Mouse (Mus musculus): Measurements from ENCODE around the gene Ubxn4. TPM values are rescaled to one million over a fixed set of nuclear protein-coding genes. Genes with fewer than 3 reads are reported as not detected.

The Ubxn4 gene
- 22.0 TPM for polyA plus RNA-seq (2012; fragmentation: generic; extraction: Trizol)
- long read RNA-seq, experiment 1, full-length matches to known transcripts, result 36 of 122 reads
- long read RNA-seq, experiment 1, partial matches to known transcripts, result 67 of 122 reads
- long read RNA-seq, experiment 1, other reads (novel, unspliced or antisense), result 19 of 122 reads
- long read RNA-seq, experiment 2, full-length matches to known transcripts, result 99 of 156 reads
- long read RNA-seq, experiment 2, partial matches to known transcripts, result 16 of 156 reads
- long read RNA-seq, experiment 2, other reads (novel, unspliced or antisense), result 41 of 156 reads

- Histone ChIP-seq H3ac (ENCODE audit: control insufficient read depth, insufficient read length, low read depth) (peak within 1 kb of the TSS; percentile 85), H3K36me3 (ENCODE audit: control insufficient read depth, insufficient read depth) (no peaks in the 10 kb centered on the region), H3K79me2 (ENCODE audit: control insufficient read depth, insufficient read depth) (peaks cover 45% of the 10 kb centered on the region), H3K4me3 (ENCODE audit: insufficient read depth, poor library complexity, severe bottlenecking) (peak within 1 kb of the TSS; percentile 74), H3K27me3 (ENCODE audit: control insufficient read depth, insufficient read depth, insufficient read length) (no peaks in the 10 kb centered on the region), H3K79me3 (ENCODE audit: low read depth) (peaks cover 34% of the 10 kb centered on the region)
- TF ChIP-seq CTCF (IDR thresholded peaks at IDR 0.05; ENCODE audit: control insufficient read depth, insufficient read depth, insufficient read length) (no peak), FOSL1 (IDR thresholded peaks at IDR 0.05; ENCODE audit: insufficient read depth, low read length, poor library complexity, severe bottlenecking) (no peak), CEBPB (IDR thresholded peaks at IDR 0.05; ENCODE audit: low read depth) (no peak), MYOG (IDR thresholded peaks at IDR 0.05; ENCODE audit: control insufficient read depth, extremely low read depth, insufficient read length) (no peak), USF1 (IDR thresholded peaks at IDR 0.05; ENCODE audit: low read depth) (no peak), MYOD1 (IDR thresholded peaks at IDR 0.05; ENCODE audit: control insufficient read depth, insufficient read length, low read depth) (no peak)
Measured at GRCm38 (mm10) chr1:128243627-128243995, at the start of gene Ubxn4. Gene Ubxn4, plus strand, starts transcription at chr1:128243964.

- Histone ChIP-seq H3ac (ENCODE audit: control insufficient read depth, insufficient read length, low read depth) (no peak overlapping the region), H3K79me3 (ENCODE audit: low read depth) (no peaks in the 10 kb centered on the region), H3K36me3 (ENCODE audit: control insufficient read depth, insufficient read depth) (peaks cover 61% of the 10 kb centered on the region), H3K4me3 (ENCODE audit: insufficient read depth, poor library complexity, severe bottlenecking) (no peak overlapping the region), H3K79me2 (ENCODE audit: control insufficient read depth, insufficient read depth) (no peaks in the 10 kb centered on the region), H3K27me3 (ENCODE audit: control insufficient read depth, insufficient read depth, insufficient read length) (no peaks in the 10 kb centered on the region)
- TF ChIP-seq CEBPB (IDR thresholded peaks at IDR 0.05; ENCODE audit: low read depth) (no peak), FOSL1 (IDR thresholded peaks at IDR 0.05; ENCODE audit: insufficient read depth, low read length, poor library complexity, severe bottlenecking) (no peak), MYOG (IDR thresholded peaks at IDR 0.05; ENCODE audit: control insufficient read depth, extremely low read depth, insufficient read length) (no peak), USF1 (IDR thresholded peaks at IDR 0.05; ENCODE audit: low read depth) (no peak), CTCF (IDR thresholded peaks at IDR 0.05; ENCODE audit: control insufficient read depth, insufficient read depth, insufficient read length) (no peak), MAX (IDR thresholded peaks at IDR 0.05) (no peak), MYOD1 (IDR thresholded peaks at IDR 0.05; ENCODE audit: control insufficient read depth, insufficient read length, low read depth) (no peak)
Measured at GRCm38 (mm10) chr1:128194011-128194410, 49.8 kb upstream of the Ubxn4 start.

GRCm38 (mm10) chr1:128197353-128197752, 46.4 kb upstream of the Ubxn4 start:
- H3K79me3 ChIP-seq (ENCODE audit: low read depth), result no peaks in the 10 kb centered on the region
- H3K4me3 ChIP-seq (ENCODE audit: insufficient read depth, poor library complexity, severe bottlenecking), result no peak overlapping the region
- peaks cover 67% of the 10 kb centered on the region for H3K36me3 ChIP-seq (ENCODE audit: control insufficient read depth, insufficient read depth)
- no peak for TF ChIP-seq CEBPB (IDR thresholded peaks at IDR 0.05; ENCODE audit: low read depth)
- TF ChIP-seq CTCF (IDR thresholded peaks at IDR 0.05; ENCODE audit: control insufficient read depth, insufficient read depth, insufficient read length), result no peak
- no peak for TF ChIP-seq MAX (IDR thresholded peaks at IDR 0.05)
- no peak for TF ChIP-seq MYOD1 (IDR thresholded peaks at IDR 0.05; ENCODE audit: control insufficient read depth, insufficient read length, low read depth)
- no peak for TF ChIP-seq FOSL1 (IDR thresholded peaks at IDR 0.05; ENCODE audit: insufficient read depth, low read length, poor library complexity, severe bottlenecking)
- no peak for TF ChIP-seq USF1 (IDR thresholded peaks at IDR 0.05; ENCODE audit: low read depth)
- TF ChIP-seq MYOG (IDR thresholded peaks at IDR 0.05; ENCODE audit: control insufficient read depth, extremely low read depth, insufficient read length), result no peak
- H3K27me3 ChIP-seq (ENCODE audit: control insufficient read depth, insufficient read depth, insufficient read length), result no peaks in the 10 kb centered on the region
- no peaks in the 10 kb centered on the region for H3K79me2 ChIP-seq (ENCODE audit: control insufficient read depth, insufficient read depth)
- no peak overlapping the region for H3ac ChIP-seq (ENCODE audit: control insufficient read depth, insufficient read length, low read depth)

GRCm38 (mm10) chr1:128213261-128213660, 30.5 kb upstream of the Ubxn4 start:
- H3K79me2 ChIP-seq (ENCODE audit: control insufficient read depth, insufficient read depth), result no peaks in the 10 kb centered on the region
- H3K79me3 ChIP-seq (ENCODE audit: low read depth), result no peaks in the 10 kb centered on the region

GRCm38 (mm10) chr1:128221886-128222285, 21.9 kb upstream of the Ubxn4 start:
- TF ChIP-seq MYOD1 (IDR thresholded peaks at IDR 0.05; ENCODE audit: control insufficient read depth, insufficient read length, low read depth) (no peak), FOSL1 (IDR thresholded peaks at IDR 0.05; ENCODE audit: insufficient read depth, low read length, poor library complexity, severe bottlenecking) (no peak), MYOG (IDR thresholded peaks at IDR 0.05; ENCODE audit: control insufficient read depth, extremely low read depth, insufficient read length) (no peak), USF1 (IDR thresholded peaks at IDR 0.05; ENCODE audit: low read depth) (no peak), MAX (IDR thresholded peaks at IDR 0.05) (no peak)
- no peaks in the 10 kb centered on the region for H3K27me3 ChIP-seq (ENCODE audit: control insufficient read depth, insufficient read depth, insufficient read length)
- H3K79me3 ChIP-seq (ENCODE audit: low read depth), result no peaks in the 10 kb centered on the region
- no peak overlapping the region for H3K4me3 ChIP-seq (ENCODE audit: insufficient read depth, poor library complexity, severe bottlenecking)
- no peaks in the 10 kb centered on the region for H3K79me2 ChIP-seq (ENCODE audit: control insufficient read depth, insufficient read depth)
- no peak overlapping the region for H3ac ChIP-seq (ENCODE audit: control insufficient read depth, insufficient read length, low read depth)
- H3K36me3 ChIP-seq (ENCODE audit: control insufficient read depth, insufficient read depth), result peaks cover 56% of the 10 kb centered on the region

More at GRCm38 (mm10) chr1:128213261-128213660, 30.5 kb upstream of the Ubxn4 start:
- Histone ChIP-seq H3K27me3 (ENCODE audit: control insufficient read depth, insufficient read depth, insufficient read length) (no peaks in the 10 kb centered on the region), H3K36me3 (ENCODE audit: control insufficient read depth, insufficient read depth) (peaks cover 44% of the 10 kb centered on the region), H3ac (ENCODE audit: control insufficient read depth, insufficient read length, low read depth) (no peak overlapping the region), H3K4me3 (ENCODE audit: insufficient read depth, poor library complexity, severe bottlenecking) (no peak overlapping the region)
- TF ChIP-seq FOSL1 (IDR thresholded peaks at IDR 0.05; ENCODE audit: insufficient read depth, low read length, poor library complexity, severe bottlenecking) (no peak), MYOG (IDR thresholded peaks at IDR 0.05; ENCODE audit: control insufficient read depth, extremely low read depth, insufficient read length) (no peak), CEBPB (IDR thresholded peaks at IDR 0.05; ENCODE audit: low read depth) (no peak), CTCF (IDR thresholded peaks at IDR 0.05; ENCODE audit: control insufficient read depth, insufficient read depth, insufficient read length) (no peak), MYOD1 (IDR thresholded peaks at IDR 0.05; ENCODE audit: control insufficient read depth, insufficient read length, low read depth) (no peak), USF1 (IDR thresholded peaks at IDR 0.05; ENCODE audit: low read depth) (no peak), MAX (IDR thresholded peaks at IDR 0.05) (no peak)
